8 mouse cellular contexts compared by ENCODE assay signal in the genomic region with DNA sequence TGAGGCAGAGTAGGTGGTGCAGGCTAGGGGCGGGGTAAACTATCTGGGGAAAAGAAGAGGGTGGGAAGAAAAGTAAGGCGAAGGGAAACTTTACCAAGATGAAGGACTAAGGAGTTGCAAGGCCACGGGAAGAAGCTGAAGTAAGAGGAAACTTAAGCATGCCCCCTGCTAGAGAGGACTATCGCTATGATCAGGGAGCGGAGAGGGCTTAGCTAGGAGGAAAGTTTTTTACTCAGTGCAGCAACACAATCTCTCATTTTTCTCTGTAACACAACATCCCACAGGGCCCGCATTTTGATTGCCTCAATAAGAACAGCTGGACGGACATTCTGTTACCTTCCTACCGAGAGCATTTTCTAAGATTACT. TPM values are rescaled to one million over a fixed set of nuclear protein-coding genes. Genes with fewer than 3 reads are reported as not detected.
DNase-seq lines count a peak whose midpoint lies in the region; ATAC-seq and TF ChIP-seq lines count a peak whose summit lies in the region.

No protein-coding gene starts in this region.

- no peak for DNase-seq in spleen, adult 2 months (ENCODE audit: low read depth in 1 of 2, low spot score in 2 of 2)
- no peak for DNase-seq in spleen, postnatal 4 days (ENCODE audit: low spot score in 2 of 2)
- no peak for DNase-seq in spleen, adult 12 weeks (ENCODE audit: low spot score)
- DNase-seq in left cerebral cortex, adult 18-20 months (ENCODE audit: low spot score in 2 of 2): no peak

- no peaks in the 10 kb centered on the region for H3K27me3 ChIP-seq in erythroblast, embryonic 14.5 days (ENCODE audit: control insufficient read depth)
- no peaks in the 10 kb centered on the region for H3K27me3 ChIP-seq in spleen, adult 2 months (ENCODE audit: control insufficient read depth, insufficient read depth, low read length)
- no peaks in the 10 kb centered on the region for H3K27me3 ChIP-seq in limb, embryonic 15.5 days
- H3K27me3 ChIP-seq in stomach, embryonic 15.5 days (replicated peaks): no peaks in the 10 kb centered on the region

- H3K9ac ChIP-seq in limb, embryonic 15.5 days: 0 out of 2 replicates have a peak overlapping the region, but pooled peaks have one; percentile 23
- H3K9ac ChIP-seq in stomach, embryonic 15.5 days: 0 out of 2 replicates have a peak overlapping the region, but pooled peaks have one; percentile 2

- H3K4me3 ChIP-seq in erythroblast, embryonic 14.5 days (replicated peaks): peak overlapping the region; percentile 83
- H3K4me3 ChIP-seq in spleen, adult 2 months (ENCODE audit: extremely low read depth, insufficient read depth, insufficient read length): peak overlapping the region; percentile 80
- peak overlapping the region; percentile 53 for H3K4me3 ChIP-seq in limb, embryonic 15.5 days
- peak overlapping the region; percentile 56 for H3K4me3 ChIP-seq in stomach, embryonic 15.5 days (replicated peaks)

- H3K36me3 ChIP-seq in erythroblast, embryonic 14.5 days (ENCODE audit: control insufficient read depth): peaks cover 26% of the 10 kb centered on the region
- no peaks in the 10 kb centered on the region for H3K36me3 ChIP-seq in spleen, adult 2 months (ENCODE audit: control insufficient read depth, insufficient read depth, low read length)
- H3K36me3 ChIP-seq in limb, embryonic 15.5 days: no peaks in the 10 kb centered on the region
- H3K36me3 ChIP-seq in stomach, embryonic 15.5 days: no peaks in the 10 kb centered on the region

- peak overlapping the region; percentile 34 for H3K4me2 ChIP-seq in limb, embryonic 15.5 days
- H3K4me2 ChIP-seq in stomach, embryonic 15.5 days: peak overlapping the region; percentile 48

- peak overlapping the region; percentile 43; the same call in 1 of the 2 replicates for H3K27ac ChIP-seq in spleen, adult 2 months (ENCODE audit: insufficient read depth, low read length)
- peak overlapping the region; percentile 97 for H3K27ac ChIP-seq in limb, embryonic 15.5 days
- peak overlapping the region; percentile 84 for H3K27ac ChIP-seq in stomach, embryonic 15.5 days

- H3K9me3 ChIP-seq in erythroblast, embryonic 14.5 days (ENCODE audit: control insufficient read depth, low read length): no peaks in the 10 kb centered on the region
- H3K9me3 ChIP-seq in limb, embryonic 15.5 days: no peaks in the 10 kb centered on the region
- no peaks in the 10 kb centered on the region for H3K9me3 ChIP-seq in stomach, embryonic 15.5 days

- no peak for TF ChIP-seq CTCF in spleen, adult 2 months (IDR thresholded peaks at IDR 0.05; ENCODE audit: extremely low read depth, insufficient read depth, insufficient read length, insufficient replicate concordance)

- peaks cover 19% of the 10 kb centered on the region for H3K4me1 ChIP-seq in erythroblast, embryonic 14.5 days (ENCODE audit: control insufficient read depth)
- 0 out of 2 replicates have a peak, but pooled peaks cover 2% of the 10 kb centered on the region for H3K4me1 ChIP-seq in spleen, adult 2 months (ENCODE audit: control insufficient read depth, insufficient read depth, insufficient read length)
- H3K4me1 ChIP-seq in limb, embryonic 15.5 days: no peaks in the 10 kb centered on the region
- H3K4me1 ChIP-seq in stomach, embryonic 15.5 days: no peaks in the 10 kb centered on the region

- 16% methylated on average over 8 of the region's 8 CpGs for WGBS in spleen, adult 2 months
- WGBS in limb, embryonic 15.5 days: 20% methylated on average over 8 of the region's 8 CpGs
- WGBS in stomach, embryonic 15.5 days: 11% methylated on average over 8 of the region's 8 CpGs

- TF ChIP-seq POLR2A in spleen, adult 2 months (IDR thresholded peaks at IDR 0.05; ENCODE audit: low read depth, low read length): no peak

- ATAC-seq in erythroblast, adult 5-6 weeks (replicated peaks; ENCODE audit: low FRiP score, poor library complexity, severe bottlenecking): no peak
- ATAC-seq in limb, embryonic 15.5 days (ENCODE audit: insufficient number of reproducible peaks, low FRiP score, low TSS enrichment, low read depth): no peak
- ATAC-seq in stomach, embryonic 15.5 days (ENCODE audit: insufficient read depth, low FRiP score, low read depth): no peak

RNA-seq across cellular contexts. Expression of gene Cul4b, which starts 10.8 kb away (rescaled TPM):
- polyA plus RNA-seq in erythroblast, embryonic 14.5 days (2012): 0.16 and 0.18 TPM in 2 replicates
- total RNA-seq in erythroblast, adult 5-6 weeks (2015; ENCODE audit: low replicate concordance): 12.7 and 29.5 TPM in 2 replicates
- total RNA-seq in erythroblast, adult 5-6 weeks (2017; ENCODE audit: low replicate concordance): 17.4 and 17.9 TPM in 2 replicates
- 2.8 and 2.9 TPM in 2 replicates for polyA plus RNA-seq in spleen, adult 2 months (2012; rRNA removed)
- 20.1 and 23.9 TPM in 2 replicates for polyA plus RNA-seq in limb, embryonic 15.5 days (2015; fragmentation: Nextera tagmentation; extraction: Ambion mirVana)
- polyA plus RNA-seq in stomach, embryonic 15.5 days (2015; fragmentation: Nextera tagmentation; extraction: Ambion mirVana): 22.2 and 25.3 TPM in 2 replicates
- 10 to 100 TPM; 32.3 to 34.4 TPM for total RNA-seq in left cerebral cortex, adult 18-20 months (2021)

RNA-seq across cellular contexts. Expression of gene Mcts1, which starts 35.2 kb away (rescaled TPM):
- polyA plus RNA-seq in erythroblast, embryonic 14.5 days (2012): 0.11 TPM in 1 of 2 replicates, not detected in the other
- 8.1 and 36.4 TPM in 2 replicates for total RNA-seq in erythroblast, adult 5-6 weeks (2015; ENCODE audit: low replicate concordance)
- 11.7 and 21.2 TPM in 2 replicates for total RNA-seq in erythroblast, adult 5-6 weeks (2017; ENCODE audit: low replicate concordance)
- polyA plus RNA-seq in spleen, adult 2 months (2012; rRNA removed): 2.2 and 3.4 TPM in 2 replicates
- 91.5 and 109 TPM in 2 replicates for polyA plus RNA-seq in limb, embryonic 15.5 days (2015; fragmentation: Nextera tagmentation; extraction: Ambion mirVana)
- polyA plus RNA-seq in stomach, embryonic 15.5 days (2015; fragmentation: Nextera tagmentation; extraction: Ambion mirVana): 88.7 and 91.1 TPM in 2 replicates
- 10 to 100 TPM; 73.0 to 75.3 TPM for total RNA-seq in left cerebral cortex, adult 18-20 months (2021)

Comparison
In these comparisons a context has a peak if more than half of its experiments do, and no peak if none do; other contexts are left out.
1. H3K27ac ChIP-seq: peak in every context shown above with its lines; median percentile 97 in limb, embryonic 15.5 days; 84 in stomach, embryonic 15.5 days; 43 in spleen, adult 2 months.
2. RNA of gene Mcts1, which starts 35.2 kb away (polyA plus RNA-seq): 91.5 to 109 TPM in limb, embryonic 15.5 days and 88.7 to 91.1 TPM in stomach, embryonic 15.5 days; 2.2 to 3.4 TPM in spleen, adult 2 months and 0.11 TPM in erythroblast, embryonic 14.5 days; every median in the first group is over 10 times any median in the second.
3. Peak in every context shown above with its lines, with median percentiles within 50 percentile points of each other: H3K4me3 ChIP-seq.